Mouse (Mus musculus) cerebellum, adult 2 months (tissue): ENCODE data around the gene Baiap2.

Experiments used
- CTCF ChIP-seq: fragments of 200-500 bp; IDR thresholded peaks from 2 replicates; pipeline ENCODE4 v1.5.1; 2011; ENCODE audit warnings: low read depth, mild to moderate bottlenecking, control low read depth, low read length, moderate library complexity, borderline replicate concordance; ENCODE audit not compliant: insufficient read depth
- POLR2A ChIP-seq: fragments of 200-500 bp; IDR thresholded peaks from 2 replicates; pipeline ENCODE4 v1.6.1; 2011; ENCODE audit warnings: low read length, control low read depth, borderline replicate concordance; ENCODE audit not compliant: insufficient read depth

- TF ChIP-seq CTCF, result no peak
- TF ChIP-seq POLR2A, result no peak
Observed at GRCm38 (mm10) chr11:119941794-119942193, 769 bp upstream of the Baiap2 start.
